Comparison of ENCODE assay signal across 9 mouse cellular contexts in genomic region chr15:80137945-80138791, GRCm38 (mm10). TPM values are rescaled to one million over a fixed set of nuclear protein-coding genes. Genes with fewer than 3 reads are reported as not detected.
DNase-seq lines count a peak whose midpoint lies in the region; ATAC-seq lines count a peak whose summit lies in the region.
"Had no signal": no experiment of that assay in that cellular context is flagged by ENCODE, and none has a peak within 500 bp of the region (broad histone marks: within the 10 kb centered on the region; RNA-seq: fewer than 3 reads in every experiment).

No protein-coding gene starts in this region.

- no peak for DNase-seq in hindbrain, embryonic 10.5 days (ENCODE audit: low spot score)
- DNase-seq in hindbrain, embryonic 11.5 days (ENCODE audit: low spot score): no peak
- DNase-seq in adipocyte (ENCODE audit: low spot score): peak; percentile 42
- peak; percentile 80 to 81 for DNase-seq in frontal cortex, postnatal 36 days (ENCODE audit: low spot score in 2 of 2)
- no peak for DNase-seq in B cell, adult 2 months
- no peak for DNase-seq in embryo, embryonic 9.5 days (ENCODE audit: extremely low spot score)
- no peak for DNase-seq in gastrocnemius, adult 18-20 months (ENCODE audit: low spot score)
- DNase-seq: kidney, adult 18-20 months had no signal

- no peak overlapping the region for H3K9ac ChIP-seq in hindbrain, embryonic 11.5 days (ENCODE audit: low read depth, low read length)
- no peak overlapping the region for H3K9ac ChIP-seq in liver, embryonic 15.5 days

- peak overlapping the region; percentile 40; the same call in 1 of the 2 replicates for H3K27ac ChIP-seq in hindbrain, embryonic 10.5 days
- no peak overlapping the region for H3K27ac ChIP-seq in hindbrain, embryonic 11.5 days (ENCODE audit: low read depth, low read length)
- peak overlapping the region; percentile 30; the same call in 1 of the 2 replicates for H3K27ac ChIP-seq in liver, embryonic 15.5 days (replicated peaks)

- no peak overlapping the region for H3K4me3 ChIP-seq in hindbrain, embryonic 10.5 days
- H3K4me3 ChIP-seq in hindbrain, embryonic 11.5 days (ENCODE audit: low read depth, low read length): no peak overlapping the region
- no peak overlapping the region for H3K4me3 ChIP-seq in liver, embryonic 15.5 days (replicated peaks)

- 73% methylated on average over 17 of the region's 17 CpGs for WGBS in hindbrain, embryonic 10.5 days
- 71% methylated on average over 17 of the region's 17 CpGs for WGBS in hindbrain, embryonic 11.5 days
- 72% methylated on average over 17 of the region's 17 CpGs for WGBS in liver, embryonic 15.5 days (ENCODE audit: insufficient replicate concordance)

- H3K36me3 ChIP-seq in hindbrain, embryonic 10.5 days: peaks cover 64% of the 10 kb centered on the region
- H3K36me3 ChIP-seq in hindbrain, embryonic 11.5 days (ENCODE audit: control insufficient read depth, insufficient read depth, low read length): peaks cover 3% of the 10 kb centered on the region; the same call in 1 of the 2 replicates
- H3K36me3 ChIP-seq in liver, embryonic 15.5 days (replicated peaks): peaks cover 58% of the 10 kb centered on the region

- peaks cover 3% of the 10 kb centered on the region; the same call in 1 of the 2 replicates for H3K27me3 ChIP-seq in hindbrain, embryonic 10.5 days (ENCODE audit: insufficient read depth, poor library complexity, severe bottlenecking)
- no peaks in the 10 kb centered on the region for H3K27me3 ChIP-seq in hindbrain, embryonic 11.5 days (ENCODE audit: control insufficient read depth, insufficient read depth, low read length)
- no peaks in the 10 kb centered on the region for H3K27me3 ChIP-seq in liver, embryonic 15.5 days

- ATAC-seq in hindbrain, embryonic 11.5 days (ENCODE audit: low FRiP score): no peak
- no peak for ATAC-seq in liver, embryonic 15.5 days (ENCODE audit: insufficient read depth)

- peaks cover 44% of the 10 kb centered on the region for H3K4me1 ChIP-seq in hindbrain, embryonic 10.5 days (replicated peaks)
- peaks cover 10% of the 10 kb centered on the region for H3K4me1 ChIP-seq in hindbrain, embryonic 11.5 days (replicated peaks; ENCODE audit: control insufficient read depth, insufficient read depth, low read length)
- peaks cover 57% of the 10 kb centered on the region for H3K4me1 ChIP-seq in liver, embryonic 15.5 days (replicated peaks)

- no peak overlapping the region for H3K4me2 ChIP-seq in hindbrain, embryonic 11.5 days (replicated peaks; ENCODE audit: low read depth, low read length)
- no peak overlapping the region for H3K4me2 ChIP-seq in liver, embryonic 15.5 days

- peaks cover 6% of the 10 kb centered on the region; the same call in 1 of the 2 replicates for H3K9me3 ChIP-seq in hindbrain, embryonic 10.5 days
- no peaks in the 10 kb centered on the region for H3K9me3 ChIP-seq in hindbrain, embryonic 11.5 days (ENCODE audit: control insufficient read depth, low read length)
- 0 out of 2 replicates have a peak, but pooled peaks cover 4% of the 10 kb centered on the region for H3K9me3 ChIP-seq in liver, embryonic 15.5 days (replicated peaks)

RNA-seq across cellular contexts. Expression of gene Tab1, which starts 5.2 kb away (rescaled TPM):
- polyA plus RNA-seq in hindbrain, embryonic 10.5 days (2016; fragmentation: Nextera tagmentation; extraction: Ambion mirVana): 41.3 and 42.8 TPM in 2 replicates
- polyA plus RNA-seq in hindbrain, embryonic 11.5 days (2014; fragmentation: Nextera tagmentation; extraction: Ambion mirVana): 21.6 and 24.7 TPM in 2 replicates
- 11.0 and 12.7 TPM in 2 replicates for polyA plus RNA-seq in liver, embryonic 15.5 days (2015; fragmentation: Nextera tagmentation; extraction: Ambion mirVana)
- total RNA-seq in gastrocnemius, adult 18-20 months (2021): 10 to 100 TPM; 11.0 to 12.5 TPM

RNA-seq across cellular contexts. Expression of gene Mgat3, which starts 35.4 kb away (rescaled TPM):
- 6.3 and 8.6 TPM in 2 replicates for polyA plus RNA-seq in hindbrain, embryonic 10.5 days (2016; fragmentation: Nextera tagmentation; extraction: Ambion mirVana)
- 9.6 and 9.8 TPM in 2 replicates for polyA plus RNA-seq in hindbrain, embryonic 11.5 days (2014; fragmentation: Nextera tagmentation; extraction: Ambion mirVana)
- polyA plus RNA-seq in liver, embryonic 15.5 days (2015; fragmentation: Nextera tagmentation; extraction: Ambion mirVana): 0.54 and 0.55 TPM in 2 replicates
- 1 to 10 TPM in 1 of 2 experiments, under 1 TPM in 1; 0.43 to 1.2 TPM for total RNA-seq in gastrocnemius, adult 18-20 months (2021)

RNA-seq across cellular contexts. Expression of gene Rpl3, which starts 46.5 kb away (rescaled TPM):
- polyA plus RNA-seq in hindbrain, embryonic 10.5 days (2016; fragmentation: Nextera tagmentation; extraction: Ambion mirVana): 806 and 957 TPM in 2 replicates
- polyA plus RNA-seq in hindbrain, embryonic 11.5 days (2014; fragmentation: Nextera tagmentation; extraction: Ambion mirVana): 1,014 and 1,045 TPM in 2 replicates
- polyA plus RNA-seq in liver, embryonic 15.5 days (2015; fragmentation: Nextera tagmentation; extraction: Ambion mirVana): 539 and 552 TPM in 2 replicates
- total RNA-seq in gastrocnemius, adult 18-20 months (2021): 10 to 100 TPM; 37.2 to 48.3 TPM

RNA-seq across cellular contexts. Expression of gene Syngr1, which starts 47.0 kb away (rescaled TPM):
- polyA plus RNA-seq in hindbrain, embryonic 10.5 days (2016; fragmentation: Nextera tagmentation; extraction: Ambion mirVana): 7.6 and 7.7 TPM in 2 replicates
- 7.3 and 8.9 TPM in 2 replicates for polyA plus RNA-seq in hindbrain, embryonic 11.5 days (2014; fragmentation: Nextera tagmentation; extraction: Ambion mirVana)
- 12.7 and 13.0 TPM in 2 replicates for polyA plus RNA-seq in liver, embryonic 15.5 days (2015; fragmentation: Nextera tagmentation; extraction: Ambion mirVana)
- 10 to 100 TPM; 54.8 to 60.6 TPM for total RNA-seq in gastrocnemius, adult 18-20 months (2021)

Comparison
In these comparisons a context has a peak if more than half of its experiments do, and no peak if none do; other contexts are left out.
1. DNase-seq: peak in adipocyte (single experiment) and frontal cortex, postnatal 36 days (2 of 2); none in hindbrain, embryonic 10.5 days (single experiment), hindbrain, embryonic 11.5 days (single experiment), B cell, adult 2 months (0 of 2), embryo, embryonic 9.5 days (single experiment) and gastrocnemius, adult 18-20 months (single experiment).